Mouse (Mus musculus): ENCODE measurements around the gene Capn6. TPM values are rescaled to one million over a fixed set of nuclear protein-coding genes. Genes with fewer than 3 reads are reported as not detected.

The Capn6 gene
- 12.7 and 13.8 TPM in 2 replicates for polyA plus RNA-seq (2012; rRNA removed)

DNA sequence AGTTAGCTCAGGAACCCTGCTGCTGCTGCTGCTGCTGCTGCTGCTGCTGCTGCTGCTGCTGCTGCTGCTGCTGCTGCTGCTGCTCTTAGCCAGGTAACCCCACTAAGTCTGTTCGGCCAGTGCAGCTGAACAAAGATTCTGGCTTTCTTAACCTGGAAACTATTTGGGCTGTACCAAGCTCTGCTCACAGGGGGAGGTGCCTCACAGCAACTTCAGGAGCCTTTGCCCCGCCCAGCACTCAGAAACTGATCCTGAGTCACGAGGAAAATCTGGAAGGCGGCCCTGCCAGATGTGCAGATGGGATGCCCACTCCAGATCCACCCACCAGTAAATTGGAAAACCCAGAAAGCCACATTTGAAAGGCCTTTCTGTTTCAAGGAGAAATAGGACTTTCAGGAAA lies at the start of gene Capn6:
Gene Capn6 (minus strand): TSS at position 203 of the 400 bp plus-strand sequence.

Other genes starting within 250 kb of the Capn6 start
- 0.05 and 0.16 TPM in 2 replicates for gene Dcx, start 105.9 kb upstream of the Capn6 start, polyA plus RNA-seq (2012; rRNA removed)

All from liver, embryonic 14 days (tissue).